Mouse (Mus musculus) right cerebral cortex, postnatal 10 days (tissue): Measurements from ENCODE around the gene Tmem140.

Experiments
- DNase-seq, 2 experiments: peaks; one replicate each; pipeline ENCODE4 v3.0.0; 2021; ENCODE audit warnings: low spot score in 2 of 2

The Tmem140 gene

GRCm38 (mm10) chr6:34907696-34908260 is 44.8 kb downstream of the Tmem140 start:
- DNase-seq = no peak

DNA sequence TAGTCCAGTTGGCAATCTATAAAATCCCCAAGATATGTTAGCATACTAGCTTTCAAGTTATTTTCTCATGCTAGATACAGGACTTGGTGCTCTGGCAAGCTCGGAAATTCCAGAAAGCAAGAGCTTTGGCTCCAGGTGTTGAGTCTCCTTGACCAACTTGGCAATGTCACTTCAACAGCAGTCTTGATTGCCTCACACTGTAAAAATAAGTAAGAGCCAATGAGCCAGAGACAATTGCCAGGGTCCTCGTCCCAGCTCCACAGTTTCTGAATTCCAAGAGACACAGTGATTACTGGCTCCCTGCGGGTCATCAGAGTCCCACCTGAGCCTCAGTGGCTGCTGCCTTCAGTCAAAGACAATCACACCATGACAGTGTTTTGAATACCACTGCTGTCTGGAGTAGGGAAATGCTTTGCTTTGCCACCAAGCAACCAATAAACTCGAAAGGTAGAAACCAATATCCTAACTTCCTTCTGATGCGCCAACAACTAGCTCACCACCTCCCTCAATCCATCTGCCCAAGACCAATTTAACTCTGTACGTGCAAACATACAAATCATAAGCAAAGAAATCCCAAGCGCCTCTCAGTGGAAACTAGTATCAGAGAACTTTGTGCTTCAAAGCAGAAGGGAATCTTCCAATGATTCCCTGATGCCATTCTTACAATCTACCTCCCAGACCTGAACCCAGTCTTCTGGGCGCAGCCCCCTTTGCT is 46.8 kb downstream of the Tmem140 start:
- no peak for DNase-seq

- peak; percentile 93 to 95 for DNase-seq
Measured at GRCm38 (mm10) chr6:34910371-34911219, 47.6 kb downstream of the Tmem140 start, which contains the start of gene Wdr91. TSS of gene Wdr91 (minus strand) at chr6:34910876.

DNA sequence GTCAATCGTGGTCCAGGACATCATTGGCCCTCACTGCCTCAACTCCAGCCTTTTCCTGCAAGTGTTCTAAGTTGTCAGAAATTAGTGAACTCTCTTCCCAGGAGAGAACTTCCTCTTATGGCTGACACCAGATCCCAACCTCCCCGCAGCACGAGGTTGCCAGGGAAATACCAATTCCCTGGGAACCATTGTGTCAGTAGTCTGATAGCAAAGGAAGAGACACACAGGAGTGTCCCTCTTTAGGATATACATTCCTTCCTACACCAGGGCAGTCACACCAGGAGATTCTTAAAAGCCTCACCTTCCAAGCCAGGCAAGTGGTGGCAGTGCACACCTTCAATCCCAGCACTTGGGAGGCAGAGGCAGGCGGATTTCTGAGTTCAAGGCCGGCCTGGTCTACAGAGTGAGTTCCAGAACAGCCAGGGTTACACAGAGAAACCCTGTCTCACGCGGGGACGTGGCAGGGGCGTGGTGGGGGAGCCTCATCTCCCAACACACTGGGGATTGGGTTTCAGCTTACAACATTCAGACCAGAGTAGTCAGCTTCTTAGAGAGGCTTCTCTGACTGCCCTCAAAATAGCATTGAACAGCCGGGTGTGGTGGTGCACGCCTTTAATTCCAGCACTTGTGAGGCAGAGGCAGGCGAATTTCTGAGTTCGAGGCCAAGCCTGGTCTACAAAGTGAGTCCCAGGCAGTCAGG is 50.5 kb downstream of the Tmem140 start:
- no peak for DNase-seq

DNA sequence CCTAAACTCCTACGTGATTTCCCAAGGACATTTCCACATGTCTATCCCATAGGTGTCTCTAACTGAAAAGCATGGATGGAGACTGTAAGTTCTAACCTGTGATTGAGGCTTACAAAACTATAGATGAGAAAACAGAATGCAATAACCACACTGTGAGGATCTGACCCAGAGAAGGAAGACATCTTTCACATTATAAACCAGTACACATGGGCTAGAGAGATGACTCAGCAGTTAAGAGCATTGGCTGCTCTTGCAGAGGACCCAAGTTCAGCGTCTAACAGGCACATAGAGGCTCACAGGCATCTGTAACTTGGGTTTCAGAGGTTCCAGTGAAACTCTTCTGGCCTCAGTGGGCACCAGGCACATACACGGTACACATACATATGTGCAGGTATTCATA is 51.5 kb downstream of the Tmem140 start:
- DNase-seq = no peak

- no peak for DNase-seq
Measured at GRCm38 (mm10) chr6:34919146-34919545, 56.2 kb downstream of the Tmem140 start.

GRCm38 (mm10) chr6:34919956-34920355 is 57.0 kb downstream of the Tmem140 start, which contains the start of gene Stra8:
TSS of gene Stra8 (plus strand) at chr6:34920163.
- DNase-seq = no peak

GRCm38 (mm10) chr6:34920631-34921030 is 57.7 kb downstream of the Tmem140 start:
- DNase-seq = no peak

DNA sequence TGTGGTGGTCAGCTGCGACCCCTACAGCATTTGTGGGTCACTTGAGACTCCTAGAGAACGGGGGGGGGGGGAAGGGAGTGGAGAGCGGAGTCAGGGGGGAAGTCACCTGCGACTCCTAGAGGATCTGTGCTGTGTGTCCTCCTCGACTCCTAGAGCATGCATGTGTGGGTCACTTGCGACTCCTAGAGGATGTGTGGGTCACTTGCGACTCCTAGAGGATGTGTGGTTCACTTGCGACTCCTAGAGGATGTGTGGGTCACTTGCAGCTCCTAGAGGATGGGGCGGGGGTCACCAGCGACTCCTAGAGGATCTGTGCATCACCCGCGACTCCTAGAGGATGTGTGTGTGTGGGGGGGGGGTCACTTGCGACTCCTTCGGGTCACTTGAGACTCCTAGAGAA is 59.0 kb downstream of the Tmem140 start:
- DNase-seq = peak in 1 of 2 experiments; percentile 37
